ENCODE assay signal across 23 mouse cellular contexts in genomic region chr16:60121435-60121834, GRCm38 (mm10).
"Had no signal": no experiment of that assay in that cellular context is flagged by ENCODE, and none has a peak within 500 bp of the region (broad histone marks: within the 10 kb centered on the region; RNA-seq: fewer than 3 reads in every experiment).

No protein-coding gene starts in this region.

- H3K4me2 ChIP-seq: heart, embryonic 12.5 days; hindbrain, embryonic 12.5 days; hindbrain, embryonic 14.5 days; intestine, embryonic 15.5 days; limb, embryonic 13.5 days; limb, embryonic 15.5 days had no signal

- H3K4me1 ChIP-seq: heart, embryonic 12.5 days; hindbrain, embryonic 10.5 days; hindbrain, embryonic 12.5 days; intestine, embryonic 15.5 days; limb, embryonic 13.5 days; limb, embryonic 15.5 days had no signal

- H3K9me3 ChIP-seq: heart, embryonic 12.5 days; hindbrain, embryonic 10.5 days; hindbrain, embryonic 12.5 days; intestine, embryonic 15.5 days; limb, embryonic 13.5 days; limb, embryonic 15.5 days had no signal

- H3K36me3 ChIP-seq: heart, embryonic 12.5 days; hindbrain, embryonic 10.5 days; hindbrain, embryonic 12.5 days; intestine, embryonic 15.5 days; limb, embryonic 13.5 days; limb, embryonic 15.5 days had no signal

- DNase-seq: gastrocnemius, postnatal 14 days; gastrocnemius, postnatal 36 days; heart, adult 11 months; heart, adult 2 months; heart, postnatal 10 days; heart, postnatal 4 days; kidney, adult 18-20 months; kidney, adult 8-10 months; kidney, postnatal 10 days; kidney, postnatal 25 days; kidney, postnatal 4 days; left cerebral cortex, postnatal 4 days had no signal

- ATAC-seq: hindbrain, embryonic 16.5 days; inflammation-experienced regulatory T-cells, adult 6 months; intestine, embryonic 15.5 days; intestine, postnatal 0 days had no signal

- H3K9ac ChIP-seq: heart, embryonic 12.5 days; hindbrain, embryonic 12.5 days; hindbrain, embryonic 14.5 days; intestine, embryonic 15.5 days; limb, embryonic 13.5 days; limb, embryonic 15.5 days had no signal

- H3K27ac ChIP-seq: heart, adult 2 months; hindbrain, embryonic 10.5 days; hindbrain, embryonic 12.5 days; hindbrain, embryonic 14.5 days; intestine, embryonic 15.5 days; layer of hippocampus, adult 2 months; limb, embryonic 13.5 days; limb, embryonic 15.5 days had no signal

- H3K27me3 ChIP-seq: heart, embryonic 12.5 days; hindbrain, embryonic 12.5 days; intestine, embryonic 15.5 days; limb, embryonic 13.5 days; limb, embryonic 15.5 days had no signal

- H3K4me3 ChIP-seq: heart, adult 2 months; heart, embryonic 12.5 days; hindbrain, embryonic 10.5 days; hindbrain, embryonic 12.5 days; intestine, embryonic 15.5 days; layer of hippocampus, adult 2 months; limb, embryonic 13.5 days; limb, embryonic 15.5 days had no signal
